Mouse (Mus musculus) frontal cortex, postnatal 25 days (tissue): ENCODE measurements around the gene Cd300lb.
A peak's percentile ranks its signal among the peaks of the same experiment; 100 is the strongest.
"Not testable (repeated sequence)": the region's sequence is repeated elsewhere in the genome, so short reads cannot be mapped to it uniquely, and the experiment has no call there.

ENCODE experiments used
- DNase-seq, 2 experiments: peaks; one replicate each; pipeline ENCODE4 v3.0.0; 2022; ENCODE audit warnings: low spot score in 2 of 2

Gene Cd300lb

GRCm38 (mm10) chr11:114934144-114934543 lies at the start of gene Cd300lb:
Gene Cd300lb (minus strand): TSS chr11:114934386.
- DNase-seq = no peak

DNA sequence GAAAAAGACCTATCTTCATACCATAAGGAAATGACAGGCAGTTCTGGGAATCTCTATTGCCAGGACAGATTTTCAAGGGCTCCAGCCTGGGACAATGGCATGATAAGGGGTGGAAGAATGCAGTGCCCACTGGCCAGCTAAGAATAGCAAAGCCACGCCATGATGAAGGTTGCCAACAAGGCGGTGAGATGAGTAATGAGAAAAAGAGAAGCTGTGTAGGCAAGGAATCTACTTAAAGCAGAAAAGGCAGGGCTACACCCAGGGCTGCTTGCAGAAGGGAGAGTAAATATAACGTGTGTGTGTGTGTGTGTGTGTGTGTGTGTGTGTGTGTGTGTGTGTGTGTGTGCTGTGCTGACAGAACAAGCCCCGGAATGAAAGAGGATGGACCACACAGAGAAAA lies 47.7 kb upstream of the Cd300lb start:
- DNase-seq = no peak

DNA sequence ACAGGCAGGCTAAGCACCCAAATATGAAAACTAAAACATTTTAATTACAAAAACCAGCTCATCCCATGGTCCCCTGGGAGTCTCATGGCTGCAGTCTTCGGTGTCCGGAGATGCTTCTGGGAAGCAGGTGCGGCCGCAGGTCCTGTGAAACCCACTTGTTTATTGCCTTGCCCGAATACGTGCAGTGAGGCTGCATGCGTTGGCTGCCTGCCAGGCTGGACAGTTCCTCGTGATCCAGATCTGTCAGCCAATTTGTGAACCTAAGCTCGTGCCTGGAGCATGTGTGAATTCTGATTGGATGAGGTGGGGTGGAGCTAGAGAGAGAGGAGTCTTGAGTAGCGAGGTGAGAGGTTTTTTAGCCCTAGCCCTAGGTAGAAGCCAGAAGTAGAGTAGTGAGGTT lies 38.5 kb upstream of the Cd300lb start:
- no peak for DNase-seq

GRCm38 (mm10) chr11:114968752-114969207 lies 34.6 kb upstream of the Cd300lb start, which contains the start of gene Cd300c:
Gene Cd300c (minus strand): TSS chr11:114969157.
- DNase-seq = no peak

DNA sequence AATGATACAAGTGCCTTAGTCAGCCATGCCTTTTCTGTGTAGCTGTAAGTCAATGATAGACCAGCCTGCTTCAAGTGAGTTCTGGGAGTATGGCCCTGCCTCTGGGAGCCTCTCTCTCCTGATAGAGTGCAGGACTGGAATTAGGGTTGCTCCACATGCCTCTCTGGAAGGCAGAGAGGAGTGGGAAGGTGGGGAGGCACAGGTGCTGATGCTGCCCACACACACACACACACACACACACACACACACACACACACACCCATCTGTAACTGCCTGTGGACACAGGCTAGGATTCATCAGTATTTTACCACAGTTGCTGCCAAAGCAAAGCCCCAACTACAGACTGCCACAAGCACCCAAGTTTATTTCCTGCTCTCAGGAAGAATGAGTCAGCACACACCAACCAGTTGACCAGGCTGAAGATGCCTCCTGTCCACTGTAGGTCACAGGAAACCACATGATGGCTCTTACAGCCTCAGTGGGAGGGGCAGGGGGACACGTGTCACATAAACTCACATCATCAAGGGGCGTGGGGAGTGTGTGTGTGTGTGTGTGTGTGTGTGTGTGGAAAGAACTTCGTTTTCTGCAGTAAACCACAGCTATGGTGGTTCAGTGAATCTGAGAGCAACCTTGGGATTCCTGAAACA lies 31.1 kb upstream of the Cd300lb start:
- DNase-seq = no peak

DNA sequence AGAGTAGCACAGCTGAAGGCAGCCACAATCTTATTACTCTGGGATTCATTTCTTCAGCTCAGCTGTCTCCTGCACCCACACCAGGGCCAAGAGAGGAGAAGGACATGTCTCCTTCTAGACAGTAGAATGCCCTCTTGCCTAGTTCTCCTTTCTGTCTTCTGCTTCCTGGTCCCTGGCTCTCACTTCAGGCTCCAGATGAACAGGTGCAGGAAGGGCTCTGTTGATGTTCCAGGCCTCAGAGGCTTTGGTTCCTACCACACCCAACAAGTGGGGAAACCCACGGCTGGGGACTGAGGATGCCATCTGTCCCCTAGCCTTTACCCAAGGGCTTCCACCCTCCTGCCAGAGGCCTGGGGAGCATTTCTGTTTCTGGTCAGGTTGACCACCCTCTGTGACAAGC lies 26.2 kb upstream of the Cd300lb start:
- no peak for DNase-seq

DNA sequence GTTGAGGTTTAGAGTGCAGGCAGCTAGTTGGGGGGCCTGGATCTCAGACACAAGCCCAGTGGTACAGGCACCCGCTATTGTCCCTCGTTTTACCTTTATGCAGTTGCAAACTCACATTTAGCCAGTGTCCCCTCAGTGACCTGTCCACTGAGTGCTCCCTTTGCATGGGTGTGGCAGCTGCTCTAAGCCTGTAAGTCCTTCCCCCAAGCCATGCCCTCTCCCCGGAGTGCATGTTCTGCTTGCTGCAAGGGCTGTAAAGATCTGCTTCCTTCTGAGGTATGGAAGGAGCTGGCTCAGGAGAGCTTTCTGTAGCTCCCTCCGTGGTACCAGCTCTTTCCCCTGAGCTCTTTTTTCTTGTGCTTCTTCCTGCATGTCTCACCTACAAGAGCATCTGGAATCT lies 595 bp downstream of the Cd300lb start:
- no peak for DNase-seq

- no peak for DNase-seq
These were observed 3.1 kb downstream of the Cd300lb start for GRCm38 (mm10) chr11:114931041-114931440.

- no peak for DNase-seq
These were observed 4.6 kb downstream of the Cd300lb start for GRCm38 (mm10) chr11:114929581-114929980.

- no peak for DNase-seq
These were observed 10.2 kb downstream of the Cd300lb start for GRCm38 (mm10) chr11:114923961-114924360.

DNA sequence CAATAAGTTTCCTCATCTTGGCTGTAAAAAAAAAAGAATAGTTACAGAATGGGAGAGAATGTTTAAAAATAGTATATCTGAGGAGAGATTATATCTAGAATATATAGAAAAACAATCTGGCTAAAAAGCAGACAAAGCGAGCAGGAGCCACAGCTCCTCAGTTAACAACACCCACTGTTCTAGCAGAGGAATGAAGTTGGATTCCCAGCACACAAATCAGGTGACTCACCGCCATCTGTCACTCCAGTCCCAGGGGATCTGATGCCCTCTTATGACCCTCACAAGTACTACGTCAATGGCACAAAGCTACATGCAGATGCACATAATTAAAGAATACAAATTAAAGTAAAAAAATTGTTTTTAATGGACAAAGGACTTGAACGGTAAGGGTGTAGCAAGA lies 11.7 kb downstream of the Cd300lb start:
- no peak for DNase-seq

DNA sequence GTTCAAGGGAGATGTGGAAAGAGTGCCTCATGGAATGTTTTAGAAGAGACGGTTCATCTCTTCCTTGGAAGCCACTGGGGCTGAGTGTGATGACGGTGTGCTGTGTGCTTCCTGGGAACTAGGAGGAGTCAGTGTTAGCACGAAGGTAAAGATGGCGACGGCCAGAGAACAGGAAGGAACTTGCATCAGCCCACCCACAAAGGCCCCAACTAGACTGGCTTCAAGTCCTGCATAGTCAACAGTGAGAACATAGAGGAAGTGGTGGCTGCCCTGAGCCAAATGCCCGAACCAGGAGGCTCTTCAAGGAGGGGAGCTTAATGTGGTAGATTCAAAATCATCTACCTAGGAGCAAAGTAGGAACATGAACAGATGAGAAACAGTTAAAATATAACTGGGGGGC lies 17.1 kb downstream of the Cd300lb start:
- DNase-seq = no peak

DNA sequence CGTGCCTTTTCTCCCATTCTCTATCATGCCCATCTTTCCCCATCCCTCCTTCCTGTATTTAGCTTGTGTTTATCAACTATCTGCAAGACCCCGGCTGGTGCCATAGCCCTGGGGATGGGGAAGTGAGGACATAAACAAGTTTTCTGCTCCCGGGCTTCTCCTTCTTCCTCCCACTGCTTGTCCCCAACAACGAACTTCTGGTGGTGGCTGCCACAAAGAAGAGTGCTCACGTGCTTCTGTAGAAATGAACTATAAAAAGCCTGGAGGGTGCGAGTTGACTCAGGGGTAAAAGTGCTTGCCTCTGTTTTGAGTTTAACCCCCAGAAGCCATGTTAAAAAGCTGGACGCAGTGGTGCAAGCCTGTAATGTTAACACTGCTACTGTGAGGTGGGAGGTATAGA lies 19.2 kb downstream of the Cd300lb start:
- DNase-seq = no peak

DNA sequence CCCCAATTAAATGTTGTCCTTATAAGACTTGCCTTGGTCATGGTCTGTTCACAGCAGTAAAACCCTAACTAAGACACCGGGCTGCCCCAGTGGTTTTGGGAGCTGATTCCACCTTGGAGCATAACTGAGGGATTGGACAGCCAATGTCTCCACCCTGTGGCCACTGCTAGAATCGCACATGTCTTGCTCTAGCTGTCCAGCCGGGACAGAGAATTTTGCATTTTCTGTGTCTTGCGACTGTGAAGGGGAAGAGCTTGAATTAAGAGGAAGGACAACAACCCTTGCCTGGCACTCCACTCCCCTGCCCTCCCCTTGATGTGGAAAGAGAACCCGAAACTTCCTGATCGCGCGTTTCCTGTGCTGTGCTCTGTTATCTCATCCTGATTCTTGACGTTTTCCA lies 21.3 kb downstream of the Cd300lb start:
- peak; percentile 75 to 80 for DNase-seq

GRCm38 (mm10) chr11:114909538-114909937 lies 24.6 kb downstream of the Cd300lb start:
- DNase-seq = not testable (repeated sequence)

GRCm38 (mm10) chr11:114908086-114908485 lies 26.1 kb downstream of the Cd300lb start:
- DNase-seq = no peak

DNA sequence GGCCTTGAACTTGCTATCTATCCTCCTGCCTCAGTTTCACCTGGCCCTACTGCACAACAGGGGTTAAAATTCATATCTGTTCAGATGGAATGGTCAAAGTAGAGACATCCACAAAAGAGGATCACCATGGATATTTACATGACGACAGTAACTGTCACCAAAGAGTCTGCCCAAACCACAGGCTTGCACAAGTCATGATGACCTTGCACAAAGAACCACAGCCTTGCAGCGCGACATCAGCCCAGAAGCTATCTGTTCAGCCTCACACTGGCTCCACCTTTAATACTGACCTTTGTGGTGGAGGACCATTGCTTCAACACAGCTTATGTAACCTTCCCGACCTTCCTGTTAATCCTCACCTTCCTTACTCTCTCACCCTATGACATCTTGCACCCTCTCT lies 26.6 kb downstream of the Cd300lb start:
- no peak for DNase-seq

- DNase-seq = no peak
These were observed 31.0 kb downstream of the Cd300lb start for GRCm38 (mm10) chr11:114903224-114903623.

DNA sequence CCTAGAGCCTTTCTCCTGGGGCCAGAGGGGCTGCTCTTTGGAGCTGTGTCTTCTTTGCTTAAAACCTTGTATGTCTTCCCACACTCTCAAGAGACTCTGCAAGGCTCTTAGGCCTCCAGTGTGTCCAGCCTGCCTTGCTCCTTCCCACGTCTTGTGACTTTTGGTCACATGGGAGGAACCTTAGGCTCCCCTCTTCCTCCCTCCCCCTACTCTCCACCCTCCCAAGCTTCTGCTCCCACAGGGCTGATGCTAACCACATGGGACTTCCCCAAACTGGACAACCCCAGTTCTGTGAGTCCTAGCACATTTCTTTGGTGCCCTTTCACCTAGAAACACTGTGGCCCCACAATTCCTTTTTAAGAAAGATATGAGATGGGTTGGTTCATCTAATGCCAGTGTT lies 36.2 kb downstream of the Cd300lb start:
- DNase-seq = no peak

DNA sequence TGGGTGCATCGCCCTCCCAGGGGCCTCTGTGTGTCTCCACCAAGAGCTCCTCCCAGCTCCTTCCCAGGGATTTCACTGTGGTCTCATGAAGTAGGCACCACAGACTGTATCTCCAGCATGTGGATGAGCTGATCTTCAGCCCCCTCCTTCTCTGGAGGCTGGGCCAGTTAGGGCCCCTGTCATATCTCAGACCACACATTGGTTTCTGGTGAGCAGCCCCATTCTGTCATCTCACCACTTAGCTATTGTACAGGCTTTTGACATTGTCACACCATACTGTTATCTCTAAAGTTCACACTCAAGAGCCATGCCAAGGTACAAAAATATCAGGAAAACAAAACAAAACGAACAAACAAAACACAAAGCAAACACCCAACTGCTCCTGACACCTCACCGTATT lies 38.1 kb downstream of the Cd300lb start:
- DNase-seq = no peak

- DNase-seq = no peak
These were observed 43.6 kb downstream of the Cd300lb start for GRCm38 (mm10) chr11:114890542-114890941.

- DNase-seq = no peak
These were observed 44.1 kb downstream of the Cd300lb start, which contains the start of gene Cd300a for GRCm38 (mm10) chr11:114889991-114890518. Gene Cd300a (plus strand): TSS chr11:114890041.

DNA sequence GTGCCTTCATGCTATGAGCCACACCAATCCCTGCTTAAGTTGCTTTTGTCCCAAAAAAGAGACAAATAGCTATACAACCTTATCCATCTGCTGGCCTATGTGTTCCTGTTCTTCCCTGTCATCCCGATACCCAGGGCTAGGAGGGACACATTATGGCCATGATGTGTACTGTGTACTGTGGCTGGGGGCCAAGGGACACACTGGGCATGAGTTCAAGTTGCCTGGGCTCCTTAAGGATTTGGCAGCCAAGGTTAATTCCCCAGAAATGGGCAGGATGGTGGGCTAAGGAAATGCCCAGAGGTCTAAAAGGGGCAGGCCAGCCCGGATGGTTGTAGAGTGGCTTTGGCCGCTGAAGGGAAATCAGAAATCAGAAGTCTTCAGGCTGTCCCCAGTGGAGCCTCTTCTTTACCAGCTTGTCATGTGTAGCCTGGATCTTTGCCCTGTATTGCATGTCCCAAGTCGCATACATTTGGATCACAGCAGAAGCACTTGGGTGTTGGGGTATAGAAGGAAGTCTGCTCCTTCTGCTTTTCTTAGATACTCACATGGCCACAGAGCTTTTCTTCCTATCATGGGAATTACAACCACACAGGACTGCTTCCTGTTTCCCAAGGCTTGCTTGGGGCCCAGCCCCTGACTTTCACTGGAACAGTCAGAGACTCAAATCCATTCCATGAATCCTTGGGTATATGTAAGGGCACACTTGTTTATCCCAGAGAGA lies 49.6 kb downstream of the Cd300lb start:
- no peak for DNase-seq
